Mouse (Mus musculus) urinary bladder, postnatal 25 days (tissue): Measurements from ENCODE around the gene Cog7.

Experiments used
- DNase-seq: peaks from one replicate; pipeline ENCODE4 v3.0.0; 2022; ENCODE audit warnings: low spot score

Gene Cog7

DNA sequence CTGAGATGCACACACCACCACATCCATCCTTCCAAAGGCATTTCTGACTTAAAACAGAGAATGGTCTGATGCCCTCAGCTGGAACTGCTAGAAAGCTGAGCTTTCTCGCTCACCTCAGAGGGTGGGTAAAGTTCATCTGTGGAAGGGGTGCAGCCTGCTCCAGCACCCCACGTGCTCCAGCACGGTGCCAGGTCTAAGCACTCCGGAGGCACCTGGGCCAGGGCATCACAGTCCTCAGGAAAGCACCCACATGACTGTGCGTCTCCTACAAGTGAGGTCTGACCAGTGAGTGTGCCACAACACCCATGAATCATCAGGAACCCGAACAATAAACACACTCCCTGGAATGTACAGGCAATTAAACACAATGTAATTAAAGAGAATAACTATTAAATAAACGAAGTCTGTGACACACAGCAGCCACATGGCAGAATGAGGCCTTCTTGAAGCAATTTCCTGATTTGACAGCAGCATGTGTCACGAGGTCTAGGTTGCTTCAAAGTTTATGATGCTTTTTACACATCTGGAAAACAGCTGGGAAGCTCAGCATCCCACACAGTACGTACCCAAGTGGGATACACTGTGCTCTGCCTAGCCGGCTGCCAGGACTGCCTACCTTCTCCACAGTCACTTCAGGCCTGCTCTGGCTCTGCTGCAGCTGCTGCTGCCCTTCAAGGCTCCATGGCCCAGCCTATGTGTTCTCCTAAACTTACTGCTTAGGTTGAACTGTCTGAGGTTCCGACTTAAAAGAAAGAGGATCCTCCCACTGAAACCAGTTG lies 26.4 kb downstream of the Cog7 start:
- no peak for DNase-seq

GRCm38 (mm10) chr7:121947513-121947912 lies 34.0 kb downstream of the Cog7 start:
- no peak for DNase-seq

DNA sequence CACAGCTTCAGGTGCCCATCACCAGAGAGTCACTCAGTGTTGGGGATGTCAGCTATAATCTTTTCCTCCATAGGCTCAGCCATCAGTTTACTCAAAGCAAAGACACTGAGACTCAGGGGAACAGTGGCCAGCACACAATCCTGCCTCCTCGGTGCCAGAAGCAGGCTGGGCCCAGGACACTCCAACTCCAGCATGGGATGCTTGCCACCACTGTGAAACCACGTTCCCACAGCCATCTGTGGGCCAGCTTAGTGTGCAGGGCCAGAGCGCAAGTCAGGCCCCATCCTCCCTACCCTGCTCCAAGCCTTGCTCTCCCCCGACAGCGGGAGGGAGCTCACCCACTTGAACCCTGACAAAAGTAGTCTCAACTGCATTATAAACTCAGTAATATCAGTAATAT lies 35.3 kb downstream of the Cog7 start:
- DNase-seq: no peak

GRCm38 (mm10) chr7:121942371-121942770 lies 39.1 kb downstream of the Cog7 start:
- DNase-seq: no peak

DNA sequence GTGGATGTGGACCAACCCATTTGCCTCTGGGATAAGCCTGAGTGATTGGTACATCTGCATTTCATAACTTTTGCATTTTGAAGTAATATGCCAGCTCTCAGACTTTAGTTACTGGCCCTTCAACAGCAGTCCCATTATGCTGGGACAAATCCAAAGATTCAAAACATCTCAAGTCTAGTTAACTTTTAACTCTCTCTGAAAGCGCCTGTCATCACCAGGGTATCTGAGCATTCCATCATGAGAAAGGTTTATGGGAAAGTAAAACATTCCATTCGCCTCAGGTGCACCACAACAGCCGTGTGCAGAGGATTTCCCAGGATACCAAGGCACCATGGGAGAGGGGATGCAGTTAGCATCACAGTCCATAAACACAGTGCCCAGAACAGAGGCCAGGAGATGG lies 39.9 kb downstream of the Cog7 start:
- DNase-seq: no peak

- no peak for DNase-seq
Measured at GRCm38 (mm10) chr7:121941016-121941415, 40.5 kb downstream of the Cog7 start.

DNA sequence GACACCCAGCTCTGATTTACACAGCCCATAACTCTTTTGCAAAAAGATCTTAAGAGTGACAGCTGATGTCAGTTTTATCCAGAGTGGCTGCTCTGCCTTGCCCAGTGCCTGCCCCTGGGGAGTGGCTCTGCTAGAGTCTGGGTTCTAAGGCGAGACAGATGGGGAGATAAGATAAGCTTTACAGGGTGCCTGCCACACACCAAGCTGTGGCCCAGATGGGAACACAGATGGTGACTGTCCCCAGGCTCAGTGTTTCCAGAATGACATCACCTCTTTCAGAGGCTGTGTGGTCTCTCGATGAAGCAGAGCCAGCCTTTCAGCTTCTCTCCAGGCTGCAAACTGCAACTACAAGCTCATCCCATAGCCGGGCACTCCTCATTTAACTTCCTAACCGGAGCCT lies 41.8 kb downstream of the Cog7 start:
- no peak for DNase-seq

DNA sequence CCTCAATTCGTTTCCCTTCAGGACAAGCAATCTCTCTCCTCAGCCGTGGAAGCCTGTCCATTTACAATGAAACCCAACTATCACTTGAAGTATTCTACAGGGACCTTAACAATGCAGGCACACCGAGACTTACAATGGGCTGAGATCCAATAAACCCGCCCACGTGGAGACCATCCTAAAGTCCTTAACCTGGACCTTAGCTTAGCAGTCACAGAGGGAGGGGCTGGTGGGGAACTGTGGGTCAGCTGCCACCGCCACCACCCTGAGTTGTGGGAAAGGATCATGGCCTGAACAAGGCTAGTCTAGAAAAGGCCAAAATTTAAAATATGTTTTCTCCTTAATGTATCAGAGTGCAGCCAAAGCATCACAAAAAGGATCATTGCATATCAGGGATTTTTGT lies 42.3 kb downstream of the Cog7 start:
- DNase-seq: no peak

GRCm38 (mm10) chr7:121938124-121938891 lies 43.2 kb downstream of the Cog7 start:
- no peak for DNase-seq

- DNase-seq: no peak
Measured at GRCm38 (mm10) chr7:121936861-121937630, 44.5 kb downstream of the Cog7 start.

GRCm38 (mm10) chr7:121935906-121936794 lies 45.4 kb downstream of the Cog7 start:
- no peak for DNase-seq

DNA sequence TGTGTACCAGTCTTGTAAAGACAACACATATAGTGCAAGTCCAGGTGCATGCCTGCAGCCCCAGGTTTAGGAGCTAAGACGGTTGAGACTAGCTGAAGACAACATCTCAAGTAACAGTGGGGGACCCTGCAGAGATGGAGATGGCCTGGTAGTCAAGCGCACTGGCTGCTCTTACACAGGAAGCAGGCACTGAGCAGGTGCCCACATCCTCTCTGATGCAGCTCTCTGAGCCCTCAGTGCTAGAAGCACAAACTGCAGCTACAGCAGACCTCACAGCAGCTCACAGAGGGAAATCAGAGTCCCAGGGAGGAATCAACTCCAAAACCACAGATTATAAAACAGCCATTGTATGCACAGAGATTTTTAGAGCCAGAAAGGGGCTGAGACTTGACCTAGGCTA lies 47.2 kb downstream of the Cog7 start:
- no peak for DNase-seq

- DNase-seq: no peak
Measured at GRCm38 (mm10) chr7:121933675-121934074, 47.8 kb downstream of the Cog7 start.

GRCm38 (mm10) chr7:121931246-121931645 lies 50.3 kb downstream of the Cog7 start:
- DNase-seq: no peak

DNA sequence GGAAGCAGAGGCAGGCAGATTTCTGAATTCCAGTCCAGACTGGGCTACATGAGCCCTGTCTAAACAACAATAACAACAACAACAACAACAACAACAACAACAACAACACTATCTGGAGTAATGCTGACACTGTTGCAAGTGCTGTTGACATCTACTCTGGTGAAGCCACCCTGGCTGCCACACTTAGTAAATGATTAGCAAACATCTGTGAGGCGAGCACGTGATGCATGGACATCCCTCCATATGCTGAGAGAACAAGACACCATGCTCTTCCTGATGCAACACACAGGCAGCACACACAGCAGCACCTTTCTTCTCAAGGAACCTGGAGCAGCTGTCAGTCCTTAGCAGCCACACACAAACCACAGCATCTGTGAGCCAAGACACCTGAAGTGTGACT lies 53.6 kb downstream of the Cog7 start:
- no peak for DNase-seq

DNA sequence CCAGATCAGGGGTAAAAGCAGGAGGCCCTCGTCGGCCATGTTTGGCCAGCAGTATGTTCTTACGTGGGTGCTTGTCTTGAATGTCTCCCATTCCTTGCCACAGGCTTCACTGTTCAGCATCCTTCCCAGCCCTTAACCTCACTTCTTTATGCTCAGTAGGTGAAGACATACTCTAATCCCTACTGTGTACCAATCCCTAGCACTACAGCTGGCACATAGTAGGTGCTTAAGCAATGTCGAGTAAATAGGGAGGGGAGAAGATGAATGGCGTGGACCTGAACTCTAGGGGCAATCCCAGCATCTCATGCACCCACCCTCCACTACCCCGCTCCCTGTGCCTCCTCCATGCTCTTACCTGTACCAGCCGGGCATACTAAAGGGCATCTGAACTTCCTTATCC lies 57.1 kb downstream of the Cog7 start:
- no peak for DNase-seq

GRCm38 (mm10) chr7:121913944-121914343 lies 67.6 kb downstream of the Cog7 start:
- no peak for DNase-seq

- no peak for DNase-seq
Measured at GRCm38 (mm10) chr7:121912250-121912649, 69.3 kb downstream of the Cog7 start.

- DNase-seq: no peak
Measured at GRCm38 (mm10) chr7:121906879-121907278, 74.6 kb downstream of the Cog7 start.

GRCm38 (mm10) chr7:121902757-121903411 lies 78.6 kb downstream of the Cog7 start:
- no peak for DNase-seq

DNA sequence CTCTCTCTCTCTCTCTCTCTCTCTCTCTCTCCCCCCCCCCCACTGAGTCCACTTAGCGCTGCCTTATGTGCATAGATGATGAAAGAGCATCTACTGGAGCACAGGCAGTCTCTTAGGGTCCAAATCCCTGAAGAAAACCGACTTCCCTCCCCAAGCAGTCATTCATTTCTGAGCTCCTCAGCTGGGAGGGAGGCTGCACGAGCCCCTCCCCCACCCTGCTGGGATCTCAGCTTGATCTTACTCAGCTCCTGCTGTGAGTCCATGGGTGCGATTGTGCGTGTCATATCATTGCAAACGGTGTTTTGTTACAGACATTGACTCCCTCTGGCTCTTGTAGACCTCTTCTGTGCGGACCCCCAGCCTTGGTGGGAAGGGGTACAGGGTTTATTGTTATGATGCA lies 81.6 kb downstream of the Cog7 start:
- no peak for DNase-seq
